Mouse (Mus musculus): Measurements from ENCODE around the gene Brpf1. TPM values are rescaled to one million over a fixed set of nuclear protein-coding genes. Genes with fewer than 3 reads are reported as not detected.
"Not testable (repeated sequence)": the region's sequence is repeated elsewhere in the genome, so short reads cannot be mapped to it uniquely, and the experiment has no call there.

Brpf1 gene
- polyA plus RNA-seq, 1 experiment from 2014 or later: 21.4 TPM

DNA sequence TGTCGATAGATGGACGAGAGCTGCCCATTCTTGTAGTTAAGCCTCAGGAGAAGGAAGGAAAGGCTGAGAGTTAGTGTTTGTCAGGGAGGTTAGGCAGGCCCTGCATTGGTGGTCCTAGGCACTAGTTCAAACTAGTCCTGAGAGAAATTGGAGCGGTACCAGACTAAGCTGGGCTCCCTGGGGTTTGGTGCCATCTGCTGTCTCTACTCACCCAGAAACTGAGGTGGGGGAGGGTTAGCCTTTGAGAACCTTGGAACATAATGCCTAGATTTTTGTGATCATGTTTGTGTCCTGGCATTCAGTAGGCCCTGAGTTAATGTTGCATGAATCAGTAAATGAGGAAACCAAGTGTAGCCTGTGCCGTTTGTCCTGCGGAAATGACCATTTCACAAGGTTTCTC, 1.2 kb downstream of the Brpf1 start:
- H3K4me2 ChIP-seq (replicated peaks): peak overlapping the region; percentile 100
- H3K4me1 ChIP-seq (replicated peaks): peaks cover 31% of the 10 kb centered on the region
- 32% methylated on average over 5 of the region's 5 CpGs for WGBS
- H3K4me3 ChIP-seq (replicated peaks): peak overlapping the region; percentile 98
- H3K9ac ChIP-seq (replicated peaks): peak overlapping the region; percentile 93
- no peak overlapping the region for H3K27ac ChIP-seq
- H3K9me3 ChIP-seq: no peaks in the 10 kb centered on the region
- H3K27me3 ChIP-seq: no peaks in the 10 kb centered on the region
- peaks cover 26% of the 10 kb centered on the region for H3K36me3 ChIP-seq
- no peak for ATAC-seq

DNA sequence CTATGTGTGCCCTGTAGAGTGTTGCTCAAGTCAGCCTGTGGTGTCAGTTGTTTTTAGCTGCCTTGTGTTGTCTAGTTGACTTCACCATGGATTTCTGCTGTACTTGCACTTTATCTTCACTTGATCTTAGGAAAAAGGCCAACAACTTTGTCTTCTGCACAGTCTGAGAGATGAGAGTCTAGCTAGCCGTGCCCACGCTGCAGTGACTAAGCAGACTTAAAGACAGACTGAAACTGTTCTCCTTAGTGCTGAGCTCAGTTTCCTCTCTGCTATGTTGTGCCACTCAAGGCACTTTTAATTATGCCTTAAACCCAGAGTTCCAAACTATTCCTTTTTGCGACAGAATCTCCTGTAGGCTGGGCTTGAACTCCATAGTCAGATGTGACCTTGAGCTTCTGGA, 9.0 kb downstream of the Brpf1 start:
- no peaks in the 10 kb centered on the region for H3K4me1 ChIP-seq (replicated peaks)
- H3K36me3 ChIP-seq: peaks cover 90% of the 10 kb centered on the region
- no peak overlapping the region for H3K9ac ChIP-seq (replicated peaks)
- no peak for ATAC-seq
- H3K27me3 ChIP-seq: no peaks in the 10 kb centered on the region
- no peak overlapping the region for H3K4me2 ChIP-seq (replicated peaks)
- no peak overlapping the region for H3K27ac ChIP-seq
- no peaks in the 10 kb centered on the region for H3K9me3 ChIP-seq
- no peak overlapping the region for H3K4me3 ChIP-seq (replicated peaks)
- WGBS: 95% methylated on average over 3 of the region's 3 CpGs

DNA sequence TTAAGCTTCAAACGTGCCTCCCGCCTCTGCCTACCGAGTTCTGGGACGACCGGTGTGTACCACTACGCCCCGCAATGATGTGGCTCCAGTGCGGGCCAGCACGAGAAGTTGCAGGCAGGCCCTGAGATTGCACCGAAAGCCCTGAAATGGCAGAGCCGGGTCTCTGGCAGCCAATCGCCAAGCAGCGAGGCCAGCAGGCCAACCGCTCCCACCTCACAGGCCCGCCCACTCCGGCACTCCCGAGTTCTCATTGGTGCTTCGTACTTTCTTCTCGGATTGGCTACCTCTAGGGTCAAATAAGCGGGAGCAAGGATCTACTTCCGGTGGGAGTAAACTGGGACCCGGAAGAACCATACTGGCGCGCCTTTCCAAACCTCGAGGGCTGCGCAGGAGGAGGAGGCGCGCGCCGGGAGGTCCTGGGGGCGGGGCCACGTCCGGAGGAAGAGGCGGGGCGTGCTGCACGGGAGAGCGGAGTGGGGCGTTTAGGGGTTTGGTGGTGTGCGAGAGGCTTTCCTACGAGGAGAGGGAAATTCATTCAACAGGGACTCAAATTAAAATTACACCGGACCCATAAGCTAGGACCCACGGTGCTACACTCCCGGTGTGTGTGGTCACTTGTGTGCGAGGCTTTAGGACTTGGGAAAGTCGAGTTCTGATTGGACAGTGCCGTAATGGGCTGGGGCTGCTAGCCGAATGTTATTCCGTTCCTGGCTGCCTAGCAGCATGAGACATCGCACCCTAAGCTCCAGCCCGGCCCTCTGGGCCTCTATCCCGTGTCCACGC, 19.8 kb downstream of the Brpf1 start, which contains the start of gene Ogg1:
Gene Ogg1 (plus strand): TSS at position 440 of the 783 bp plus-strand sequence.
- Histone ChIP-seq H3K4me3 (replicated peaks) (peak within 1 kb of the TSS; percentile 56), H3K9ac (replicated peaks) (peak within 1 kb of the TSS; percentile 79), H3K9me3 (no peaks in the 10 kb centered on the region), H3K27me3 (no peaks in the 10 kb centered on the region), H3K4me2 (replicated peaks) (peak within 1 kb of the TSS; percentile 79), H3K27ac (peak within 1 kb of the TSS; percentile 85), H3K4me1 (replicated peaks) (peaks cover 16% of the 10 kb centered on the region), H3K36me3 (peaks cover 39% of the 10 kb centered on the region)
- under 1% methylated on average over 52 of the region's 52 CpGs for WGBS
- peak; percentile 99 for ATAC-seq

DNA sequence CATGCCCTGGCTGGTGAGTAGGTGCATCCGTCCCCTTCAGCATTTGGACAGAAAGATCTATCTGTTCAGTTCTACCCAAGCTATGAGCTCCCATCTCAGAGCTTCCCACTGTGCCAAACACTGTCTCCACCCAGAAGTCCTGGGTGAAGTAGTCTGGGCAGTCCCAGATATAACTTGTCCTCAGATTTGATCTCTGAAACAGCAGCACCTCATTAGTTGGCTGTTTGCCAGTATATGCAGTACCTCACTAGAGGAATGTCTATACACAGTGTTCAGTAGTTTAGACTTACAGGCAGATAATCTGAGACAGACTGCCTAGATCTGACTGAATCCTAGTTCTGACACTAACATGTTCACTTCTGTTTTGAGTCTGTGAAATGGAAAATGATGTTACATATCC, 22.5 kb downstream of the Brpf1 start:
- Histone ChIP-seq H3K36me3 (peaks cover 34% of the 10 kb centered on the region), H3K4me1 (replicated peaks) (peaks cover 20% of the 10 kb centered on the region), H3K27me3 (no peaks in the 10 kb centered on the region), H3K9ac (replicated peaks) (no peak overlapping the region), H3K4me2 (replicated peaks) (no peak overlapping the region), H3K4me3 (replicated peaks) (no peak overlapping the region), H3K9me3 (no peaks in the 10 kb centered on the region), H3K27ac (no peak overlapping the region)
- WGBS: 89% methylated on average over 1 of the region's 1 CpGs
- no peak for ATAC-seq

DNA sequence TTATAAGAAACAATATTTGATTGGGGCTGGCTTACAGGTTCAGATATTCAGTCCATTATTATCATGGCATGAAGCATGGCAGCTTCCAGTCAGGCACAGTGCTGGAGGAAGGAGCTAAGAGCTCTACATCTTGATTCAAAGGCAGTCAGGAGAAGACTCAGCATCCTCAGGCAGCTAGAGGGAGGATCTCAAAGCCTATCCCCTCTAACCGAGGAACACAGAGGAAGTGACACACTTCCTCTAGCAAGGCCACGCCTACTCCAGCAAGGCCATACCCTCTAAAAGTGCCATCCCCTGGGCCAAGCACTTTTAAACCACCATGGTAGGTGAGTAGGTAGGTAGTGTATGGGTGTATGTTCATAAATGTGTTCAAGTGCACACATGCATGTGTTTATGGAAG, 23.6 kb downstream of the Brpf1 start:
- Histone ChIP-seq H3K36me3 (peaks cover 44% of the 10 kb centered on the region), H3K9ac (replicated peaks) (no peak overlapping the region), H3K27ac (no peak overlapping the region), H3K4me3 (replicated peaks) (no peak overlapping the region), H3K9me3 (no peaks in the 10 kb centered on the region), H3K4me1 (replicated peaks) (peaks cover 17% of the 10 kb centered on the region), H3K4me2 (replicated peaks) (no peak overlapping the region), H3K27me3 (no peaks in the 10 kb centered on the region)
- ATAC-seq: no peak
- 64% methylated on average over 2 of the region's 2 CpGs for WGBS

DNA sequence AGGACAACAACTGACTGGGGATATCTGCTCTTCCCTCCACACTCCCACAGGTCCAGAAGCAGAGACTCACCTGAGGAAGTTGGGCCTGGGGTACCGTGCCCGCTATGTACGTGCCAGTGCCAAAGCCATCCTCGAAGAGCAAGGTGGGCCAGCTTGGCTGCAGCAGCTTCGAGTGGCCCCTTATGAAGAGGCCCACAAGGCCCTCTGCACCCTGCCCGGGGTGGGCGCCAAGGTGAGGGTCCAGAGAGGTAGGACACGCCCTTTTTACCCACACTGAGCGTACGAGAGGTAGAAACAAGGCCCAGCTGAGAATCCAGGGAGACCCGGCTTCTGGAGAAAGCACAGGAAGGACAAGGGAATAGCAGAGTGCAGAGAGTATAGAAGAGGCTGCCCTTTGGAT, 24.8 kb downstream of the Brpf1 start:
- no peak overlapping the region for H3K4me3 ChIP-seq (replicated peaks)
- no peaks in the 10 kb centered on the region for H3K9me3 ChIP-seq
- no peak overlapping the region for H3K9ac ChIP-seq (replicated peaks)
- 93% methylated on average over 11 of the region's 11 CpGs for WGBS
- no peak for ATAC-seq
- no peak overlapping the region for H3K27ac ChIP-seq
- peaks cover 54% of the 10 kb centered on the region for H3K36me3 ChIP-seq
- H3K4me1 ChIP-seq (replicated peaks): peaks cover 10% of the 10 kb centered on the region
- H3K4me2 ChIP-seq (replicated peaks): no peak overlapping the region
- H3K27me3 ChIP-seq: no peaks in the 10 kb centered on the region

DNA sequence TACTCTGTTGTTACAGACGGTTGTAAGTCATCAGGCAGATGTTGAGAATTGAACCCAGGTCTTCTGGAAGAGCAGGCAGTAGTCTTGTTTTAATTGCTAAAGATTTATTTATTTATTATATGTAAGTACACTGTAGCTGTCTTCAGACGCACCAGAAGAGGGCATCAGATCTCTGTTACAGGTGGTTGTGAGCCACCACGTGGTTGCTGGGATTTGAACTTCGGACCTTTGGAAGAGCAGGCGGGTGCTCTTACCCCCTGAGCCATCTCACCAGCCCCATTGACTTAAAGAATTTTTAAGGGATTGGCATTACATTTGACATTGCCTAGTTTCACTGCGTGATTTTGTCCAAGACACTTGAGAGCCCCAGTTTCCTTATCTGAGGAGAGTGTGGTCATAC, 25.8 kb downstream of the Brpf1 start:
- H3K27me3 ChIP-seq; H3K4me1 ChIP-seq (replicated peaks); H3K4me2 ChIP-seq (replicated peaks); ATAC-seq; H3K4me3 ChIP-seq (replicated peaks); H3K9me3 ChIP-seq; H3K27ac ChIP-seq; H3K9ac ChIP-seq (replicated peaks): not testable (repeated sequence)
- WGBS: 81% methylated on average over 6 of the region's 6 CpGs
- H3K36me3 ChIP-seq: peaks cover 57% of the 10 kb centered on the region

DNA sequence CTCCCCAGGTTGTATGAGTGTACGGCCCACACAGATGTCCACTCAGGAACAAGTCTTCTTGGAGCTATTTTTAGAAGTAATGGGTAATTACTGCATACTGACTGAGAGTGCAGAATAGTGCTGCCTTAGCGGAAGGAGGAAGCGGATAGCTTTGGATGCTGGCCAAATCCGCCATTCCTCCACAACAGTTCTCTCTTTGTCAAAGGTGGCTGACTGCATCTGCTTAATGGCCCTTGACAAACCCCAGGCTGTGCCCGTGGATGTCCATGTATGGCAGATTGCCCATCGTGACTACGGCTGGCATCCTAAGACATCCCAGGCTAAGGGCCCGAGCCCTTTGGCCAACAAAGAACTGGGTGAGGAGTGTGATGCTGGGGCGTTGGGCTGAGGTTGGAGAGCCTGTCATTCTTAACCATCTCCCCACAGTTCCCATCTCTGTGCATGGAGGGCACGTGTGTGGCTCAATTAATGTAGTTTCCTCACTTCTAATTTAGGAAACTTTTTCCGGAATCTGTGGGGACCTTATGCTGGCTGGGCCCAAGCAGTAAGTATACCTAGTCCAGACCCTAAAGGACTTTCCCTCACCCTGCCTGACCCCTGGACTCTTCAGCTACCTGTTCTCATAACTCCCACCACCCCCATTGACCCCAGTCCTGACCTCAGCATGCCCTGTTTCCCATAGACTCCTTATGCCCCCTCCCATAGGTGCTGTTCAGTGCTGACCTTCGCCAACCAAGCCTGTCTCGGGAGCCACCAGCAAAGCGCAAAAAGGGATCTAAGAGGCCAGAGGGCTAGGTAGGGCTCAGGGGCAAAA, 26.4 kb downstream of the Brpf1 start:
- peak; percentile 56 for ATAC-seq
- 76% methylated on average over 14 of the region's 14 CpGs for WGBS
- peaks cover 63% of the 10 kb centered on the region for H3K36me3 ChIP-seq

DNA sequence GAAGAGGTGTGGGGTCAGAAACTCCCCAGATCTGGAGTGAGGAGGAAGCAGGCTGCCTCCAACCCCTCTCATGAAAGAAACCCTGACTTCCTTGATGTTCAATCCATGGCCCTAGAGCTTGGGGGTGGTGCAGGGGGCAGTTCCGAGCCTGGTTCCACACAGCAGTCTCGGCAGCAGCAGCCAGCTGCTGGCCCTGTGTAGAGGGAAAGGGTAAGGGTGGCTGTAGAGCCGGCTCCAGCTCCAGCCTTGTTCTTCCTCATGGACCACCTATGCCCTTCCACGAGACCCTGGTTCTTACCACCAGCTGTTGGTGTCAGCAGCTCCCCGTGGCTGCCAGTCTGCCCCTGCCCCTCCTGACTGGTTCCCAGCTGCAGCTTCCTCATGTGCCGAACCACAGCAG, 27.3 kb downstream of the Brpf1 start:
- 85% methylated on average over 6 of the region's 6 CpGs for WGBS
- Histone ChIP-seq H3K9ac (replicated peaks) (no peak overlapping the region), H3K36me3 (peaks cover 72% of the 10 kb centered on the region), H3K4me1 (replicated peaks) (0 out of 2 replicates have a peak, but pooled peaks cover 4% of the 10 kb centered on the region), H3K27me3 (no peaks in the 10 kb centered on the region), H3K4me3 (replicated peaks) (no peak overlapping the region), H3K9me3 (no peaks in the 10 kb centered on the region), H3K27ac (no peak overlapping the region), H3K4me2 (replicated peaks) (no peak overlapping the region)
- no peak for ATAC-seq

More for the DNA sequence above, 26.4 kb downstream of the Brpf1 start:
- no peak overlapping the region for H3K4me2 ChIP-seq (replicated peaks)
- no peak overlapping the region for H3K4me3 ChIP-seq (replicated peaks)
- no peak overlapping the region for H3K9ac ChIP-seq (replicated peaks)
- peak overlapping the region; percentile 39; the same call in 1 of the 2 replicates for H3K27ac ChIP-seq
- H3K27me3 ChIP-seq: no peaks in the 10 kb centered on the region
- H3K9me3 ChIP-seq: no peaks in the 10 kb centered on the region
- 0 out of 2 replicates have a peak, but pooled peaks cover 4% of the 10 kb centered on the region for H3K4me1 ChIP-seq (replicated peaks)

DNA sequence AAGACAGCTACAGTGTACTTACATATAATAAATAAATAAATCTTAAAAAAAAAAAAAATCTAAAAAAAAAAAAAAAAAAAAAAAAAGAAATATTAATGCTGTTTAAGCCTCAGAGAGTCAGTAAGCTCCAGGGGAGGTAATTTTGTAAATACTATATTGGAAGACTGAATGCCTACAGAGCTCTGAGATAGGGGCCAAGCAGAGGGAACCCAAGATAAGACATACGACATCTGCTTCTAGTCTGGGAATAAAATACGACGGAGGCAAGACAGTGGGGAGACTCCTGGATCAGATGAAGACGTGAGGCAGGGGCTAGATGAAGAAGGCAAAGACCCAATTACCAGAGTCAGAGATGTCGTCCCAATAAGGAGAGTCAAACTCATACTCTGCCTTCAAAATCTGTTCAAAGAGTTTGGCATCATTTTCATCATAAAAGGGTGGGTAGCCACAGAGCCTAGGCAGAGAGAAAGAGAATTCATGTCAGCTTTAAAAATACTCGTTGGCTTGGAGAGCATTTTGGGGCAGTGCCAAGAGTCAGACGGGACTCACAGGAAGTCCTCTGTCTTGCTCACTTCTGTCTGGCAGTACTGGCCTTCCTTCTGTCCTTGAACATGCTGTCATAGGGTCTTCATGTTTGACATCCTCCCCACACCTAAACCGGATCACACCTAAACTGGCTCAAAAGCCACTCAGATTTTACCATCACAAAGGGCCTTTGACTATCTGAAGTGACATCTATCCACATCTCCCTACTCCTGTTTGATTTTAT, 30.1 kb downstream of the Brpf1 start:
- no peak overlapping the region for H3K27ac ChIP-seq
- H3K9me3 ChIP-seq: no peaks in the 10 kb centered on the region
- no peak overlapping the region for H3K9ac ChIP-seq (replicated peaks)
- no peaks in the 10 kb centered on the region for H3K27me3 ChIP-seq
- no peak overlapping the region for H3K4me2 ChIP-seq (replicated peaks)
- no peak overlapping the region for H3K4me3 ChIP-seq (replicated peaks)
- 73% methylated on average over 8 of the region's 8 CpGs for whole genome bisulfite sequencing
- H3K4me1 ChIP-seq (replicated peaks): peaks cover 10% of the 10 kb centered on the region
- no peak for ATAC-seq
- peaks cover 67% of the 10 kb centered on the region for H3K36me3 ChIP-seq

DNA sequence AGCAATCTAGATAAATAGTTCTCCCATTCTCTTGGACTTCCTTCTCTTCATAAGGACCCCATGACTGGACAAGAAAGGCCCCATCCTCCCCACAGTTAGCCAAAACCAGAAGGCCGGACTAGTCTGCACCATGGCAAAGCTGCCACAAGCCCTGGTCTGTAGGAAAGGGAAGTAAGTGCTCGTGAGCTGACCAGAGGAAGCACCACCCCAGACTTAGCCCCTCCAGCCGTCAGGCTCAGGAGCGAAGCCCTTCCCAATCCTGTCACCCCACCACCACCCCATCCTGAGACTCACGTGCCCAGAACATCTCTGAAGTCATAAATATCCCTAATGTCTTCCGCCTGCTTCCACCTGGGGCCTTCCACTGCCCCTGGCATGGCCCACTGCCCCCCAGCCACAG, 34.6 kb downstream of the Brpf1 start:
- Histone ChIP-seq H3K9me3 (no peaks in the 10 kb centered on the region), H3K27me3 (no peaks in the 10 kb centered on the region), H3K9ac (replicated peaks) (no peak overlapping the region), H3K4me3 (replicated peaks) (no peak overlapping the region), H3K4me2 (replicated peaks) (peak overlapping the region; percentile 9; the same call in 1 of the 2 replicates), H3K4me1 (replicated peaks) (peaks cover 28% of the 10 kb centered on the region), H3K36me3 (peaks cover 28% of the 10 kb centered on the region), H3K27ac (no peak overlapping the region)
- ATAC-seq: no peak
- WGBS: 87% methylated on average over 6 of the region's 6 CpGs
